Mouse (Mus musculus) CH12.LX (cell line): Measurements from ENCODE around the gene Fancc.

ENCODE experiments used
- BHLHE40 ChIP-seq: IDR thresholded peaks from 2 replicates; pipeline ENCODE4 v1.6.1; 2011; ENCODE audit warnings: mild to moderate bottlenecking, low read depth, low read length, improper control_type of control experiment
- CTCF ChIP-seq, 2 experiments: IDR thresholded peaks in 1 of 2; conservative IDR thresholded peaks in 1 of 2; 2 replicates each; pipeline ENCODE4 v1.5.1; 2011 to 2012; ENCODE audit warnings: low read depth in 2 of 2, low read length in 2 of 2, improper control_type of control experiment in 1 of 2, inconsistent platforms in 1 of 2, mild to moderate bottlenecking in 1 of 2, moderate library complexity in 1 of 2
- EP300 ChIP-seq: IDR thresholded peaks from 2 replicates; pipeline ENCODE4 v1.6.1; 2011; ENCODE audit warnings: low read length, improper control_type of control experiment
- POLR2A ChIP-seq: IDR thresholded peaks from 2 replicates; pipeline ENCODE4 v1.6.1; 2011; ENCODE audit warnings: low read depth, mild to moderate bottlenecking, improper control_type of control experiment, low read length
- RAD21 ChIP-seq: IDR thresholded peaks from 2 replicates; pipeline ENCODE4 v1.6.1; 2011; ENCODE audit warnings: low read depth, mild to moderate bottlenecking, low read length, improper control_type of control experiment, moderate library complexity
- SIN3A ChIP-seq: IDR thresholded peaks from 2 replicates; pipeline ENCODE4 v1.6.1; 2012; ENCODE audit warnings: low read length, improper control_type of control experiment, inconsistent platforms
- UBTF ChIP-seq: IDR thresholded peaks from 2 replicates; pipeline ENCODE4 v1.6.1; 2012; ENCODE audit warnings: low read depth, mild to moderate bottlenecking, inconsistent platforms, low read length, improper control_type of control experiment, moderate library complexity
- USF1 ChIP-seq: IDR thresholded peaks from 2 replicates; pipeline ENCODE4 v1.6.1; 2014; ENCODE audit warnings: low read depth, mild to moderate bottlenecking, inconsistent platforms, low read length, improper control_type of control experiment
- ZMIZ1 ChIP-seq: IDR thresholded peaks from 2 replicates; pipeline ENCODE4 v1.6.1; 2012; ENCODE audit warnings: low read depth, mild to moderate bottlenecking, inconsistent platforms, low read length, improper control_type of control experiment

GRCm38 (mm10) chr13:63313748-63314607 is 183.1 kb downstream of the Fancc start:
- no peak for TF ChIP-seq ZMIZ1
- TF ChIP-seq RAD21: no peak
- no peak for TF ChIP-seq POLR2A
- TF ChIP-seq BHLHE40: no peak
- TF ChIP-seq CTCF (conservative IDR thresholded peaks at IDR 0.05 in 1 of 2, IDR thresholded peaks at IDR 0.05 in 1 of 2; ENCODE audit: low read depth in 2 of 2, low read length in 2 of 2): no peak
- no peak for TF ChIP-seq SIN3A
- no peak for TF ChIP-seq USF1
- no peak for TF ChIP-seq EP300
- no peak for TF ChIP-seq UBTF
